Mouse (Mus musculus) embryonic fibroblast, embryonic 13.5 days (primary cell): ENCODE measurements around the gene Gm13889. TPM values are rescaled to one million over a fixed set of nuclear protein-coding genes. Genes with fewer than 3 reads are reported as not detected.
A peak's percentile ranks its signal among the peaks of the same experiment; 100 is the strongest.

ENCODE experiments used
- H3K27ac ChIP-seq: 2 replicates; pipeline ENCODE4 v1.5.1; 2012; ENCODE audit warnings: low read length, control low read depth, inconsistent platforms; ENCODE audit not compliant: insufficient read depth
- H3K4me1 ChIP-seq: 2 replicates; pipeline ENCODE4 v1.6.1; 2011; ENCODE audit warnings: low read length; ENCODE audit not compliant: control insufficient read depth, insufficient read depth
- H3K4me3 ChIP-seq: 2 replicates; pipeline ENCODE4 v1.5.1; 2011; ENCODE audit warnings: mild to moderate bottlenecking, control low read depth, low read length; ENCODE audit not compliant: insufficient read depth
- CTCF ChIP-seq: IDR thresholded peaks from 2 replicates; pipeline ENCODE4 v1.5.1; 2011; ENCODE audit warnings: mild to moderate bottlenecking, control low read depth, low read length, moderate library complexity, borderline replicate concordance; ENCODE audit not compliant: insufficient read depth
- POLR2A ChIP-seq: IDR thresholded peaks from 2 replicates; pipeline ENCODE4 v1.6.1; 2011; ENCODE audit warnings: low read depth, mild to moderate bottlenecking, control low read depth, low read length, moderate library complexity
- polyA plus RNA-seq: library from polyadenylated mRNA; stranded (reverse); fragments of >200 nt; gene quantifications from 2 replicates; pipeline ENCODE4 v1.2.4, GENCODE M21; 2011; ENCODE audit warnings: low read depth; ENCODE audit not compliant: missing spikeins, insufficient read length

Gene Gm13889
- polyA plus RNA-seq, 1 experiment: 0.76 TPM

DNA sequence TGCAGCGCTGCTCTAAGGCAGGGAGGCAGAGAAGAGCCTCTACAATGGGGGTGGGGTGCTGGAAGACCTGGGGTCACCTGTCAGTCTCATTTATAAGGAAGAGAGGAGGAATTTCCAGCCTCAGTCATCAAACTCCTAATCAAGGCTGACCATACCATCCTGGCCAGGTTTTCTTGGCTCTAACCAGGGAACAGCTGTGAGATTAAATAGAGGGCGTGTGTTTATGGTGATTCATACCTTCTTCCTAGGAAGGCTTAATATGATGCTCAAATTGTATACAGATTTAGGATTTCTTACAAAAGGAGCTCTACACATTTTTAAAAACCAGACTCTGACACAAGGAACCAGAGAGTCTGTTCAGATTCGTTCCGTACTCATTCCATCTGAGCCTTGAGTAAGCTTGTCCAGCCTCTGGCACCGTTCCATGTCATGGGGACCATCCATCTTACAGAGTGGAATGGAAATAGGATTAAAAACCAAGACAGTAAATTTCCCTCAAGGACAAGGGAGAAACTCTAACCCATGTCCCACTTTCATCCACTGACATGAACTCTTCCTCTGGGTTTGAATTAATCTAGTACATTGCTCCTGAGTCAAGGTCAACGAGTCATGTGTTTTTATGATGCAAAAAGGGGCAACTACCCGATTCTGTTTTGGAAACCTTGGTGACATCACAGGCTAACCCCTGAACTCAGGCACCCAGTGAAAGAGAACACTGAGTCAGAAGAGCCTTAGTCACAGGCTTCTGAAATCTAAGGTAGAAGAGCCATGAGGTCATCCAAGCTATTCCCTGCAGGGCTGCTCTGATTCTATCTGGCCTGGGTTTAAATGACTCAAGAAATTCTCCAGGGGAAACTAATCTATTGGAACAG, 22.5 kb upstream of the Gm13889 start:
- Histone ChIP-seq H3K4me1 (peaks cover 11% of the 10 kb centered on the region), H3K27ac (peak overlapping the region; percentile 63), H3K4me3 (no peak overlapping the region)
- no peak for TF ChIP-seq CTCF
- no peak for TF ChIP-seq POLR2A

DNA sequence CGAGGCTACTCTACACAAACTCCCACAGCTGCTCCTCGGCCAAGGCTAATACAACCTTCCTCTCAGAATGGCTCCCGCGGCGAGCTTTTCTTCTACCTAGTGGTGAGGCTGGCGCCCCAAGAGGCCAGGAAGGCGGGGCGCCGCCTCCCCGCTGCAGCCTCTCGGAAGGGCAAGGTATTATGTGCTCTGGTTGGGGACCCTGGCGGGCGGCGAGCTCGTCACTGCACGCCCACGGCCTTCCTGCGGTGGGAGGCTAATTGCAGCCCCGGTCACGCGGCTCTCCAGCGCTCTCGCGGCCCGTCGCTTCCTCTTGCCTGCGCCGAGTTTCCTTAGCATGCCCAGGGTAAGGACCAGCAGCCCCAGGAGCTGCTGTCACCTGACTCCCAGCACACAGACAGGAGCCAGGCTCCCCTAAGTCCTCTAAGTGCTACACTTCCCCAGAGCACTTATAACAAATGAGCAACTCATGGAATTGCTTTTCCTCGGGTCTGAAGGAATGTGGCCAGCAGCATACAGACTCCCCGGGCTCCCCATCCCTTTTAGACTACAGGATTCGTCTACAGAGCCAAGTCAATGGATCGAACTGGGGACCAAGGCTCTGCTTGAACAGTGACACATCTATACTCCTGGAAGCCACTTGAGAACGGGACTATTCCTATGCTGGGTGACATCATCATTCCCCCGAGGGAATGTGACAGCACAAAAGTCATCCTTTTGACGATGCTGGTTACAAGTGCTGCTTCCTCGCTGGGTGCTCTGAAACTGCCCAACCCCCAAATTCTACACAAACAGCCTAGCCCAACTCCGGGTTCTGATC, 19.6 kb upstream of the Gm13889 start:
- TF ChIP-seq CTCF (no peak), POLR2A (no peak)
- Histone ChIP-seq H3K4me3 (no peak overlapping the region), H3K4me1 (peaks cover 11% of the 10 kb centered on the region), H3K27ac (no peak overlapping the region)

DNA sequence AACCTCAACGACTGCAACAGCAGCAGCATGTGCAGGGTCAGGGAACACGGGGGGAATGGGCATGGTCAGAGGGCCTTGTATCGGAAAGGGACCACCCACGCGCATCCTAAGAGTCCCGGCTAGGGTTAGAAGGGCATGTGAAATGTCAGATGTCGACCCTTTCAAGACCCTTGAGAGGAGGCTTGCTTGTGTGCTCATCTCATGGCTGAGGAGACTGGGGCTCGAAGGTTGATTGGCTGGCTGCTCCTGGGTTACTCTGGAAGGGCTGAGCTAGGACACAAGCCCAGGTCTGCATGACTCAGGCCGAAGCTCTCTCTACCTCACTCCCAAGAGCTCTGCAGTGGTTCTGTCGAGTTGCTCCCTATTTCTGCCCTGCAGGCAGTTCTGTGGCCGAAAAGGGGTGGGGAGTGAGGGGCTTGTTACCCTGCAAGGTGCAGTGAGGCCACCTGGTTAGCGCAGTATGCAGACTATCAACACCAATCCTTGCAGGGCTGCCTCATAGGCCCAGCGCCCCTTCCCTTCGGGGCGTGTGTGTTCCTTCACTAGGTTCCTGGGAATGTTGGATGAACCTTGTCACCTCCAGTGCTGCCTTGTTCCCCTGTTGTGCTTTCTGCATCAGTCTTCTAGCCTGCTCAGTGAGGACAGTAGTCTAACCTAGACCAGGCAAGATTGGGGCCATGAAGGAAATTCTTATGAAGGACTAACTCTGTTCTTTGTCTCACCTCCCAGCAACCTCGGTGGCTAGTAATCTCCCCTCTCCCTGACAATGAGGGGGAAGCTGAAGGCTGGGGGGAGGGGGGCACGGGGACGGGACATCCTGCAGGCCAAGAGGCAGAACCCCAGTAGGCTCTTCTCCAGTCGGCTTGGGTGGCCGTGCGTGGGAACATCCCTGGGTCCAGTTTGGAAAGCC, 18.8 kb upstream of the Gm13889 start:
- TF ChIP-seq CTCF: no peak
- TF ChIP-seq POLR2A: no peak
- Histone ChIP-seq H3K4me3 (no peak overlapping the region), H3K27ac (no peak overlapping the region), H3K4me1 (peaks cover 11% of the 10 kb centered on the region)

DNA sequence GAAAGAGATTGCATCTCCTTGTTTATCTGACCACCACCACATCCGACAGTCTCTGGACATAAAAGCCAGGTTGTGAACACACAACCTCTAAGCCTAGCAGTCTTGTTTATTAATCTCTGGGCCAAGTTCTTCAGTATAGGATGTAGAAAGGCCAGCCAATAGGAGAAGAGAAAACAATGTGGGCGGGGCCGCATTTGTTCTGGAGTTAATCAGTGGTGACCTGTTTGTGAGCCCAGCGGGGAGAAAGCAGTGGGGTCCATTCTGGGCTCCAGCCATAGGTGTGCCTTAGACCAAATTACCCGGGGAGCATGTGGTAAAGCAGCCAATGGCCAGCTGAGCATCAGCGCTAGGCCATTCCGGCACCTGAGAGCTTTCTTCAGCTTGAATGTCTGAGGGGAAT, 18.0 kb upstream of the Gm13889 start:
- peaks cover 8% of the 10 kb centered on the region for H3K4me1 ChIP-seq
- no peak overlapping the region for H3K27ac ChIP-seq
- TF ChIP-seq CTCF: no peak
- H3K4me3 ChIP-seq: no peak overlapping the region

DNA sequence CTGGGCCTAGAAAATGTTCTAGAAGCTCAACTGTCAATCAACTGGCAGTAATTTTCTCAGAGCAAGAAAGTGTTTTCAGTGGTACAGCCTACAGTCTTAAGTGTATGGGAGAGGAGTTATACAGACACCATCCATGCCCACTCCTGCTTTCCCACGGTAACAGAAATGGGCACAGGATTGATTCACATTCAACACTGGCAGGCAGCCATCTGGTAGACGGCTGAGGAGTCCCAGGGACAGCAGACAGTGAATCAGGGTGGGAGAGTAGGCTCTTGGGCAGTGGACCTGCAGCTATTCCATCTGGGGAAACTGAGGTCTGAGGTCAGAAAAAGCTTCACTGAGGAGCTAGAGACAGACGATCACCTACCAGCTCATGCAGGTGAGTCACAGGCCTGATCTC, 14.6 kb upstream of the Gm13889 start:
- H3K4me1 ChIP-seq: 0 out of 2 replicates have a peak, but pooled peaks cover 3% of the 10 kb centered on the region
- no peak overlapping the region for H3K27ac ChIP-seq
- TF ChIP-seq POLR2A (no peak), CTCF (no peak)
- no peak overlapping the region for H3K4me3 ChIP-seq

DNA sequence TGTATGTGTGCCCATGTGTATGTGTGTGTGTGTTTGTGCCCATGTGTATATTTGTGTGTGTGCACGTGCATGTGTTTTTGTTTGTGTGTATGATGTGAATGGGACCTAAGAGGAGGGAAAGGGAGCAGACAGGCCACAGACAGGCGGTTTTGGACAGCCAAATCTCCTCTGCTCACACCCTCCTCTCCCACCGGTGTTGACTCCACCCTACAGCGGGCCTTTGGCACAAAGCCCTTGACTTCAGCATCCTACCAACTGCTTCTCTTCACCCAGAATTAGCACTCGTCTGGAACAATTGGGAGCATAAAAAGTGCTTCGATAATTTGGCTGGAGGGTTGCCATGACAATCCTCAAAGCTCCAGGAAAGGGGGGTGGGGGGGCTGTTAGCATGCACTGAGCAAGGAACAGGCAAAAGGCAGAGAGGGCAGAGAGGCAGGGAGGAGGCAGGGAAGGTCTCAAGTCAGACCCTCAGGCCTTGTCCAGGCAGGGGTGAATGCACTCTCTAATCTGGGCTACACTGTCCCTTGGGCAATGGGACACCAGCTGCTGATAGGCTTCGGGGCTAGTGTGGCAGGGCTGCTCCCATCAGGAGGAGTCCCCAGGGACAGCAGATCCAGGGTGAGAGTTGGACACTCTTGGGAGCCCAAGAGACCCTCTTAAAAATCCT, 7.6 kb upstream of the Gm13889 start:
- Histone ChIP-seq H3K4me1 (no peaks in the 10 kb centered on the region), H3K27ac (no peak overlapping the region), H3K4me3 (no peak overlapping the region)
- TF ChIP-seq POLR2A (no peak), CTCF (no peak)

DNA sequence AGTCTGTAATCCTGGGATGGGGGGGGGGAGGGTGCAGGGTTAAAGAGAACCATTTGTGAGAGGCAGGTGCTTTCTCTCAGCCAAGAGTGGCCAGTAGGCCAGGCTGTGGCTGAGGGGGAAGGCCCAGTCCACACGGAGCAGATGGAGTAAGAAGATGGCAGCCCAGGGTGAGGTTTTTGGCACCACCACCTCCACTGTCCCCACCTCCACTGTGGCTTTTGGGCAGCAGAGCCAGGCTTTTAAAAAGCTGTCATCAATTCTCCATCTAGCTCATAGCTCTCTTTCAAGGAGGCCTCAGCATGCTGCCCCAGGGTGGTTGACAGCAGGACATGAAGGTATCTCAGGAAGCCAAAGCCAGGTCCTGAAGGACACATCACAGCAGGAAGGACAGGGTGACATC, 6.8 kb upstream of the Gm13889 start:
- H3K4me3 ChIP-seq: no peak overlapping the region

DNA sequence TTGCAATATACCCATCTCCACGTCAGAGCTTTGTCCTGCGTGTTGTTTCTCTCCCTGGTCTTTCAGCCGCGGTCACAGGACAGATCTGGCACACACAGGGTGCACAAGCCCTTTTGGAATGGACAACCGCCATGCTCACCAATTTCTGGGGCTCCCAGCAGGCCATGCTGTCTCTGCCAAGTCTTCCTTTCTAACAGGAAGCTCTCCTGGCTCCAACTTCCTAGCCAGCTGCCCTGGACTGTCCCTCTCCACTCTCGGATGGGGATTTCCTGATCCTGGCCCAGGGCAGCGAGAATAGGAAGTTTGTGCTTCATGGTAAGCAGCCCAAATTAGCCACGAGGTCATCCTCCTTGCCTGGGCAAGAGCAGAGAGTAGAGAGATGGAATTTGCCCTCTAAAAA, 4.7 kb upstream of the Gm13889 start:
- TF ChIP-seq POLR2A: no peak
- no peak for TF ChIP-seq CTCF
- Histone ChIP-seq H3K4me3 (no peak overlapping the region), H3K4me1 (no peaks in the 10 kb centered on the region), H3K27ac (no peak overlapping the region)

More for the DNA sequence above, 6.8 kb upstream of the Gm13889 start:
- H3K27ac ChIP-seq: no peak overlapping the region
- TF ChIP-seq CTCF (no peak), POLR2A (no peak)
- no peaks in the 10 kb centered on the region for H3K4me1 ChIP-seq

DNA sequence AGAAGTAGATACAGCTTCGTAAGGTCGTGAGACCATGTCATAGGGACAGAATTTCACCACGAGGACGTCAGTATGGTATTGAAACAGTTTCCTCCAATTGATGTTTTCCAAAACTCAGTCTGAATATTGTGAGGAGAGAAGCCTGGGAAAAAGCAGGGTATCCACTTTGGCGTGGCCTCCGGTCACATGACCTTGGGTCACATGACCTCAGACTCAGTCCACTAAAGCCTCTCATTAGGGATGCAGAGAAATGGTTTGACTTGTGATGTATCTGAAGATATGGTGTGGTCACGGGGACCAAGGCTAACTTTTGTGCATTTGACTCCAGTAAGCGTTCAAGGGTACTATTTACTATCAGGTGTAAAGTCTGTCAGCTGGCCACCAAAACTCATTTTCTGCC, 2.3 kb upstream of the Gm13889 start:
- TF ChIP-seq CTCF (no peak), POLR2A (no peak)
- Histone ChIP-seq H3K4me3 (no peak overlapping the region), H3K27ac (no peak overlapping the region), H3K4me1 (no peaks in the 10 kb centered on the region; the same call in 1 of the 2 replicates)

DNA sequence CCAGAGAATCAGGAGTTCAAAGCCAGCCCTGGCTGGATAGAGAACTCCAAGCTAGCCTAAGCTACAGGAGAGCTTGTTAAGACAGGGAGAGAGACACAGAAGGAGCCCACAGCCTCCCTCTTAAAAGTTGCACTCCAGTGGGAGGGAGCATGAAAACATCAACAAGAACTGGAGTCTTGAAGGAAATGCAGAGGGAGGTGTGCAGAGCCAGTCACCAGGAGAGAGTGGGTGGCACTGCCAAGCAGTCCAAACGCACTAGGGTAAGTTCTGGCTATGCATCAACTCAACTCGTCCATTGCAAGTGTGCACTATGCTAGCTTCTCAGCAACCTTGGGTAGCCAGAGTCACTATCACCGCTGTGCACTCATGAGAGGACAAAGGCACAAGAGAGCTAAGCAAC, 1.2 kb upstream of the Gm13889 start:
- Histone ChIP-seq H3K4me1 (no peaks in the 10 kb centered on the region; the same call in 1 of the 2 replicates), H3K27ac (no peak overlapping the region), H3K4me3 (no peak overlapping the region)
- TF ChIP-seq CTCF (no peak), POLR2A (no peak)
